Mouse (Mus musculus) hindbrain, embryonic 11.5 days (tissue): ENCODE data around the gene Hfm1. TPM values are rescaled to one million over a fixed set of nuclear protein-coding genes. Genes with fewer than 3 reads are reported as not detected.

Experiments used
- ATAC-seq: fragments of 200-750 bp; cut with Nextera tagmentation; 2 replicates; pipeline ENCODE4 v1.8.0; 2017; ENCODE audit warnings: mild to moderate bottlenecking, moderate TSS enrichment, moderate library complexity; ENCODE audit not compliant: low FRiP score
- DNase-seq: peaks from one replicate; pipeline ENCODE4 v3.0.0-alpha.2; 2015; ENCODE audit warnings: low spot score
- H3K27ac ChIP-seq: fragments of 300-500 bp; sonication (generic); 2 replicates; pipeline ENCODE4 v1.5.1; 2014; ENCODE audit warnings: mild to moderate bottlenecking, low read depth, low read length
- H3K27me3 ChIP-seq: fragments of 300-500 bp; sonication (generic); 2 replicates; pipeline ENCODE4 v1.6.1; 2014; ENCODE audit warnings: mild to moderate bottlenecking, low read length, moderate library complexity, mixed read lengths; ENCODE audit not compliant: control insufficient read depth, insufficient read depth
- H3K36me3 ChIP-seq: fragments of 300-500 bp; sonication (generic); 2 replicates; pipeline ENCODE4 v1.6.1; 2014; ENCODE audit warnings: mild to moderate bottlenecking, low read length, moderate library complexity, mixed read lengths; ENCODE audit not compliant: control insufficient read depth, insufficient read depth
- H3K4me1 ChIP-seq: fragments of 300-500 bp; sonication (generic); replicated peaks from 2 replicates; pipeline ENCODE4 v1.6.1; 2014; ENCODE audit warnings: low read length, mixed read lengths; ENCODE audit not compliant: control insufficient read depth, insufficient read depth
- H3K4me2 ChIP-seq: fragments of 300-500 bp; sonication (generic); replicated peaks from 2 replicates; pipeline ENCODE4 v1.6.1; 2014; ENCODE audit warnings: mild to moderate bottlenecking, low read depth, low read length
- H3K4me3 ChIP-seq: fragments of 300-500 bp; sonication (generic); 2 replicates; pipeline ENCODE4 v1.5.1; 2014; ENCODE audit warnings: low read depth, low read length
- H3K9ac ChIP-seq: fragments of 300-500 bp; sonication (generic); 2 replicates; pipeline ENCODE4 v1.6.1; 2014; ENCODE audit warnings: low read depth, low read length
- H3K9me3 ChIP-seq: fragments of 300-500 bp; sonication (generic); 2 replicates; pipeline ENCODE4 v1.6.1; 2016; ENCODE audit warnings: low read length; ENCODE audit not compliant: control insufficient read depth
- WGBS: fragments of 180-500 bp; shearing (Covaris S2); extraction: QIAGEN DNeasy Blood & Tissue Kit; methylation state at CpG from one replicate; pipeline ENCODE4 v1.1.7; 2014; 5-methylcytosine and 5-hydroxymethylcytosine counted together
- polyA plus RNA-seq: library from polyadenylated mRNA; unstranded; fragments of >200 nt; fragmentation: Nextera tagmentation; extraction: Ambion mirVana; gene quantifications from 2 replicates; pipeline ENCODE4 v1.2.1, GENCODE M21; 2014

Hfm1 gene
- polyA plus RNA-seq, 1 experiment from 2014 or later: 6.2 TPM

DNA sequence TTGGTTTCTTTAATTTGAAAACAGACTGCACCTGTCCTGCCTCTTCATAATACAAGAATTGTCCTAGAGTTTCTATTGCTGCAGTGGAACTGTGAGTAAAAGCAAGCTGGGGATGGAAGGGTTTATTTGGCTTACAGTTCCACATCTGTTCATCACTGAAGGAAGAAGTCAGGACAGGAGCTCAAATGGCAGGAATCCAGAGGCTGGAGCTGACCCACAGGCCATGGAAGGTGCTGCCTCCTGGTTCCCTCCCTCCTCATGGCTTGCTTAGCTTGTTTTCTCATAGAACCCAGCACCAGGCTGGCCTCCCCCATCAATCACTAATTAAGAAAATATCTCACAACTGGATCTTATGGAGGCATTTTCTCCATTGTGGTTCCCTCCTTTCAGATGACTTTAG lies 99.4 kb downstream of the Hfm1 start:
- no peak overlapping the region for H3K4me3 ChIP-seq
- no peak overlapping the region for H3K27ac ChIP-seq
- H3K4me2 ChIP-seq: no peak overlapping the region
- ATAC-seq (no peak), DNase-seq (no peak)
- H3K27me3 ChIP-seq: no peaks in the 10 kb centered on the region
- H3K9me3 ChIP-seq: no peaks in the 10 kb centered on the region
- no peaks in the 10 kb centered on the region for H3K4me1 ChIP-seq
- no peak overlapping the region for H3K9ac ChIP-seq
- no peaks in the 10 kb centered on the region for H3K36me3 ChIP-seq

DNA sequence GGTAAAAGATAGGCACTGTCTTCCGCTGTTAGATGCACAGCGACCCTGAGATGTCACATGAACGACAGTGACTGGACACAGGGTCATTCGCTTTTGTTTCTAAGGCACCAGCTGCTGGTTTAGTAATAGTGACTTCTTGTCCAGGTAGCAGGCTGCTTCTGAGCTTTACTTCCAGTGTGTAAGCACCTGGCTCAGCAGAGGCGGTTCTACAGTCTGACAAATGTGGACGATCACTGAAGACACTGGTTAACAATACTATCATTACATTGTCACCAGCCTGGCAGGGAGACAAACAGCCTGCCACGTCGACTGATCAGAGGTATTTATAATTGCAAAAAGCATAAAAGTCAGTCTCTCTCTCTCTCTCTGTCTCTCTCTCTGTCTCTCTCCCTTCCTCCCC lies 100.1 kb downstream of the Hfm1 start:
- H3K9me3 ChIP-seq: no peaks in the 10 kb centered on the region
- H3K4me3 ChIP-seq: no peak overlapping the region
- no peak overlapping the region for H3K27ac ChIP-seq
- no peaks in the 10 kb centered on the region for H3K4me1 ChIP-seq
- no peaks in the 10 kb centered on the region for H3K36me3 ChIP-seq
- H3K9ac ChIP-seq: no peak overlapping the region
- ATAC-seq: no peak
- WGBS: 58% methylated on average over 8 of the region's 8 CpGs
- no peaks in the 10 kb centered on the region for H3K27me3 ChIP-seq
- peak; percentile 15 for DNase-seq
- H3K4me2 ChIP-seq: no peak overlapping the region

DNA sequence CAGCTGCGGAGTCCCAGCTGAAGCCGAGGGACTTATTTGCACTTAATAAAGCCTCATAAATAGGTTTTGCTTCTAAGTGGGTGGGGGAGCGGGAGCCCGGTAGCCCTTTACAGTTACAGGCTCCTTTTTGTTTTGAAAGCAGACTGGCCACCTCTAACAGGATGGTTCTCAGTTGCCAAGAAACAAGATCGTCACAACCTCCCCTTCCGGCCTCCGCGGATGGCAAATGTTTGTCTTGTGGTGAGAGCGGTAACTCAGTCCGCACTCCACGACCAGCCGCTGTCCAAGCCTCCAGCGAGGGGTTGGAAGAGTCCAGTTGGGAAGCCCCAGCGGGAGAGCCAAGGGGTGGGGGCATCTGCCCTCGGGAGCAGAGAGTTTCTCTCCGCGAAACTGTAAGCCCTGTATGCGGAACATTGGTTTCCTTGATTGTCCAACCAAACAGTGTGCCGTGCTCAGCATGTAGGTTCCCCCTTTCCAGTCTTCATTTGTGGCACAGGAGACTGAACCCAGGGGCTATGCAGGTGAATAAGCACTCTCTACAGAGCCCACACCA lies 100.7 kb downstream of the Hfm1 start:
- peak; percentile 76 for ATAC-seq
- peak overlapping the region; percentile 10; the same call in 1 of the 2 replicates for H3K27ac ChIP-seq
- WGBS: 9% methylated on average over 19 of the region's 19 CpGs

DNA sequence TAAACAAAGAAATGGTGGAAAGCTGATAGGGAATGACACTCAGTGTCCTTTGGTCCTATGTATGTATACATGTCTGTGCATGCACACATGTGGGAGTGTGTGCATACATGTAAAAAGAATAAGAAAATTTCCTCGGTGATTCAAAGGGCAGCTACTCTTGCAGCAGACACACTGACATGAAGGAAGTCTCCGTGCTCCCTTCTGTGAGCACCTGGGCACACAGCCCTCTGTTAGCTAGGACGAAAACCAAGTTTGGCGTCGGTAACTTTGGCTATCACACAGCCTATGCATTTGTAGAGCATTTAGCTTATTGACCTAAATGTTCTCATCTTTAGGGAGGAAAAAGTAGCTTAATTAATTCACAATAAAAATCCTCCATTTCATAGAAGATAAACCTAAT lies 101.4 kb downstream of the Hfm1 start:
- Histone ChIP-seq H3K9me3 (no peaks in the 10 kb centered on the region), H3K9ac (no peak overlapping the region), H3K4me3 (no peak overlapping the region), H3K36me3 (no peaks in the 10 kb centered on the region), H3K4me2 (no peak overlapping the region; the same call in 1 of the 2 replicates), H3K27me3 (no peaks in the 10 kb centered on the region), H3K4me1 (no peaks in the 10 kb centered on the region), H3K27ac (no peak overlapping the region)
- ATAC-seq (0 out of 2 replicates have a peak, but pooled peaks have one; percentile 10), DNase-seq (no peak)
- WGBS: 90% methylated on average over 5 of the region's 5 CpGs

More for the DNA sequence above, 100.7 kb downstream of the Hfm1 start:
- peak; percentile 62 for DNase-seq
- H3K4me3 ChIP-seq: peak overlapping the region; percentile 30
- no peaks in the 10 kb centered on the region for H3K27me3 ChIP-seq
- no peaks in the 10 kb centered on the region for H3K4me1 ChIP-seq
- H3K36me3 ChIP-seq: no peaks in the 10 kb centered on the region
- no peaks in the 10 kb centered on the region for H3K9me3 ChIP-seq
- H3K9ac ChIP-seq: peak overlapping the region; percentile 5; the same call in 1 of the 2 replicates
- peak overlapping the region; percentile 48 for H3K4me2 ChIP-seq

DNA sequence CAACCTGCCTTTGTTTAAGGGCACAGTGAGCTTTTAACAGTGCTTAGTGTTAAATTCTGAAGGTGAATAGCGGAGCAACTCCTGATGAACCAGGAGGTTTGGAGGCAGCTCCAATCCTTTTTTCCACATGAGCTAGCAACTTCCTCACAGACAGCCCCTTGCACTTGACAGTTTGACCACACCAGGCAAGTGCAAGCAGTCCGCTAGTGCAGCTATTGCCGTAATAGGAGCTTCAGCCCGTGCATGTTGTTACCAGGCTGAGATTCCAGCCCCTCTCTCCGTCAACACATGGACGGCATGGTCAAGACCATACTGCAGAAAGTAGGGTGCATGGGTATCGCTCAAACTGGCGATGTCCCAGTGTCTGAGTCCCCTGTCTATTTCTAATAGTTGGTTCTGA lies 106.5 kb downstream of the Hfm1 start:
- Histone ChIP-seq H3K27ac (no peak overlapping the region), H3K27me3 (no peaks in the 10 kb centered on the region; the same call in 1 of the 2 replicates)
- WGBS: 89% methylated on average over 8 of the region's 8 CpGs

DNA sequence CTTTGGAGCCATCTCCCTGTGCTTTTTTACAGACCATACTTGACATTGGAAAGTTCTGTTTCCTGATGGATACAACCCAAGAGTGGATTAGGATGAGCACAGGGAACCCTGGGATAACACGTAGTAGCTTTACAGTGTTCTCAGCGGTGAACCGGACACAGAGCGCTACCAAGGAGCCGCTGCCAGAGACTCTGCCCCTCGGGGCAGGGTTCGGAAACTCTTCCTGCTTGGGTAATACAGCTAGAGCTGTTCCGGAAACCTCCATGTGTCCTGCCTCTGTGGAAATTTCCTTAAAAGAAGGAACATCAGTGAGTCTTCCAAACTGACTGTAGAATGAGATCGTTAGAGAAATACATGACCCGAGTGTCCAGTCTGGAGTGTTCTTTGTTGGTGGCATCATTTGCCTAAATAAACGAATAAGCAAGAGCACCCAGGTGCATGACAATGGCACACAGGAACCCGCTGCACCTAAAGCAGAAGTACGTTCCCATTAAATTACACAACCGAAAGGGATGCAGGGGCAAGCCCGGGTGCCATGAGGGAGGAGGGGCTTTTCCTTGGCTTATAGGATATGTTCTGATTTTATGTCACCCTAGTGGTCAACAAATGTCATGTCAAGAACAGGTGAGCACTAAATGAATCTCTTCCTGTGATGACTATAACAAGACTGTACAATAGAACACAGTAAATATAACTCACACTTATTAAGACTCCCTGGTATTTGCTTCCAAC lies 110.0 kb downstream of the Hfm1 start:
- no peak overlapping the region for H3K4me3 ChIP-seq
- DNase-seq (no peak), ATAC-seq (no peak)
- no peaks in the 10 kb centered on the region for H3K9me3 ChIP-seq
- no peaks in the 10 kb centered on the region; the same call in 1 of the 2 replicates for H3K27me3 ChIP-seq
- H3K27ac ChIP-seq: no peak overlapping the region
- H3K4me1 ChIP-seq: no peaks in the 10 kb centered on the region
- H3K4me2 ChIP-seq: peak overlapping the region; percentile 19; the same call in 1 of the 2 replicates
- no peaks in the 10 kb centered on the region for H3K36me3 ChIP-seq
- H3K9ac ChIP-seq: no peak overlapping the region
- WGBS: 52% methylated on average over 15 of the region's 15 CpGs

More for the DNA sequence above, 106.5 kb downstream of the Hfm1 start:
- H3K9ac ChIP-seq: no peak overlapping the region
- no peaks in the 10 kb centered on the region for H3K36me3 ChIP-seq
- H3K4me3 ChIP-seq: no peak overlapping the region
- no peaks in the 10 kb centered on the region for H3K4me1 ChIP-seq
- DNase-seq: no peak
- H3K4me2 ChIP-seq: no peak overlapping the region
- no peak for ATAC-seq
- no peaks in the 10 kb centered on the region for H3K9me3 ChIP-seq

DNA sequence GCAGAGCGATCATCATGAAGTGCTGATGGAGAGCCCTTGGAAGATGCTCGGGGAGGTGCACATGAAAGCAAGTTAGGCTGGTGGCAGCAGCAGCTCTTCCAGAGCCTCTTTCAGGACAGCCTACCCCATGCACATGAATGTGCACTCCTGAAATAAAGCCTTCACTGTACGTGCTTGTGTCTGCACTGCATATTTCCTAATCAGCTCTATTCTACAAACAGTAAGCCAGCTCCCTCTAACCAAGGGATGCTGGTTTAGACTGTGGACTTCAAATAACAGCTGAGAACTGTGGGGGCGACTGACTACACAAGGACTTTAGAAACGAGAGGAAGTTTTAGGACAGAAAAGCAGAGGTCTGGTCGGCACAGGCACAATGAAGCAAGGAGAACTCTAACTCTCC lies 111.5 kb downstream of the Hfm1 start:
- H3K36me3 ChIP-seq: no peaks in the 10 kb centered on the region
- no peak overlapping the region for H3K4me2 ChIP-seq
- no peaks in the 10 kb centered on the region for H3K4me1 ChIP-seq
- 74% methylated on average over 6 of the region's 6 CpGs for WGBS
- no peak overlapping the region for H3K9ac ChIP-seq
- H3K4me3 ChIP-seq: no peak overlapping the region
- DNase-seq (no peak), ATAC-seq (no peak)
- H3K27ac ChIP-seq: no peak overlapping the region
- H3K9me3 ChIP-seq: no peaks in the 10 kb centered on the region
- no peaks in the 10 kb centered on the region; the same call in 1 of the 2 replicates for H3K27me3 ChIP-seq

DNA sequence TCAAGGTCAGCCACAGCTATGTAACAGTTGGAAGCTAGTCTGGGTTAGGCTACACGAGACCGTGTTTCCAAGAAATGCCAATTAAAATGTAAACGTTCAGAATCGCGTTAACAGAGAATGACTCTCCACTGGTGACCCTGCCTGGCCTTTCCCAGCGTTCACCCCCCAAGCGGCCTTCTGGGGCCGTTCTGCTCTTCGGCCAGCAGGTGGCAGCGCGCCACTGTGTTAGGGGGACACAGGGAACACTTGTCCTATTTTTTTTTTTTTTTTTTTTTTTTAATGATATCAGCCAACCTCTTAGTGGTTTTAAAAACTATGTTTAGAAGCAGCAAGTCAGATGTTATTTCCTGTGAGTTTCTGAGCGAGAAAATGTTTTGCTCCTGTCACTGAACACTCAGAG lies 123.0 kb downstream of the Hfm1 start:
- no peak overlapping the region for H3K4me2 ChIP-seq
- WGBS: 2% methylated on average over 12 of the region's 12 CpGs
- no peaks in the 10 kb centered on the region for H3K9me3 ChIP-seq
- no peak overlapping the region for H3K4me3 ChIP-seq
- H3K27me3 ChIP-seq: no peaks in the 10 kb centered on the region
- H3K36me3 ChIP-seq: no peaks in the 10 kb centered on the region
- ATAC-seq (peak; percentile 42; the same call in 1 of the 2 replicates), DNase-seq (peak; percentile 79)
- no peak overlapping the region for H3K9ac ChIP-seq
- no peak overlapping the region for H3K27ac ChIP-seq
- H3K4me1 ChIP-seq: no peaks in the 10 kb centered on the region; the same call in 1 of the 2 replicates
